Mouse (Mus musculus): ENCODE results near the gene Catsper3.

Catsper3 gene

DNA sequence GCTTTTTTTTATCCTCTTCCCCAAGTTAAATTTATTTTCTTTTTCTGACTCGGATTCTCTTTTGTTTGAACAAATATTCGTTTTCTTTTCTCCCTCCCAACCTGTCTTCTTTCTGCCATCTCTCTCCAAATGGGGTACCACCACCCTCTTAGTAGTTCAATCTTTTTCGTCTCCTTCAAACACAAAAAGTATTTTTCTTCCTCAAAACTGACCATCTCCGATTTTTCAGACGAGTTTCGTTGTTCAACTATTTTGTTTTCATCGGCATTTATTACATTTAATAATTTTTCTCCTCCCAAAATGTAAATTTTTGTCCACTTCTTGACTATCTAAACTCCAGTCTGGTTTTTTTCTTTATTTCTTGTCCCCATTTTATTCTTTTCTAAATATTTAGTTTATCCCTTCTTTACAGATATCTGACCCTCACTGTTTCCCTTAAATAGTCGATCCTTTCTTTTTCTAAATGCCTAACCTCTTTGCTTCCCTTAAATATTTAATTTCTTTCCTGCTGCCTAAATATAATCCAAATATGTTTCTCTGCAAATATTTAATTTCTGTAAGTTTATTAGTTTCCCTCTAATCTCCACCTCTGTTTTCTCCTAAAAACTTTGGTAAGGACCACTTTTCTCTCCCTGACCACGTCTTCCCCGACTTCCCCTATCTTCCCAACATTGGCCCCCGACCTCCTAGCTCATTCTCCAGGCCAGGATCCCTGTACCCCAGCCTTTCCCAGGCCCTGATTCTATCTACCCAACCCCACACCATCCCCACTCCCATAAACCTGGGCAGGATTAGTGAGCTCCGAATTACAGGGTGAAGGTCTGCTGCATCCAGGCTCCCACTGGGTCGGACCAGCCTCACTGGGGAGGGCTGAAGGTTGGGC is 42.7 kb downstream of the Catsper3 start:
- in situ Hi-C loops (cut with MboI) = no loop called here

DNA sequence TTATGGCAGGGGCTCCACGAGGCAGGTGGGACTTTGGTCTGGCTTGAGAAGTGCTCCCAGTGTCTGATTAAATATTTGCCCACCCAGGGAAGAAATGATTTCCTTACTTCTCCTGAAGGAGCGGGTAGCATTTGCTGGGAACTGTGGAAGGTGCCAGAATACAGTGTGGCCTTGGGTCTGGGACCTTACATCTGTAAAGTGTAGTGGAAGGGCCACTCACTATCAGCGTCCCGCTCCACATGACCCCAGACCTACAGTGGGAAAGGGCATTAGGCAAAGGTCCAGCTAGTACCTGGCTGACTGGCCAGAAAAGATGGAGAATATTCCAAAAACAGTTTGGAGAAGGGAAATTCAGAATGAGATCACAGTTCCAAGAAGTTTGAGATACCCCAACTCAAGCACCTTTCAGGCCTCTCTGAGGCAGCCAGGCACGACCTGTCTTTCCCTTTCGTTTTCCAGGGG is 43.3 kb downstream of the Catsper3 start:
- in situ Hi-C loops (cut with MboI) = no loop called here

DNA sequence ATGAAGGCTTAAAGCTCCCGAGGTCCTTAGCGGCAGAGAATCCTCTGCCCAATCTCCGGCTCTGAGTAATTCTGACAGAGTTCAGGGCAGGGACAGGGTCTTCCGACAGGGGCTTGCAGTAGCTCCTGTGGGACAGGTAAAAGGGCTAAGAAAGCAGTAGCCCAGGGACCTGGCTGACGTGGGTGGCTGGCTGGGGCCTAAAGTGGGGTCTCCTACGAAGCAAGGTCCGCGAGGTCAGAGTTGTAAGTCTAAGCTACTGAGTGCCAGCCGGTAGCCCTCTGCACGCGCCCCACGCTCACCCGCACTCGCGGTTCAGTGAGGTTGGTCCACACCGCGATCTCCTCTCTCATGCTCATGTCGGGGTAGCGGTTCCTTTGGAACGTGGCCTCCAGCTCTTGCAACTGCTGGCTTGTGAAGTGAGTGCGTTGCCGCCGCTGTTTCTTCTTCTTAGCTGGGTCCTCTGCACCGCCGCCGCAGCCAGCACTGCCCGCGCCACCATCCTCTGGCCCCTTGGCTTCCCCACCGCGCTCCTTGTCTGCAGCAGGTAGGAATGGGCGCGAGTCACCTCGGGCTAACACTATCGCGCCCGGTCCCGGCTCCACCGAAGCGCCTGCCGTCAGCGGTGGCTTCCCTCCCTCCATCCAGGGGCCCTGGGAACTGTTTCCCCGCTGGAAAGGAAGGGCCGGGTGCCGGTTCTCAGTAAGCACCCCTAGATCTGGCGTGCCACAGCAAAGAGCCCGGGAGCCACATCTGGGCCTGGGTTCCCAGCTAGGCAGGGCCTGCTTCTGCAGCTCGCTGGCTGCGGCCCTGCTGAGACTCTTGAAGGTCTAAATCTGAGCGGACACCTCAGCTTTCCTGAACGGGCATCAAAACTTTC is 44.0 kb downstream of the Catsper3 start:
- in situ Hi-C loops (cut with MboI) = no loop called here

DNA sequence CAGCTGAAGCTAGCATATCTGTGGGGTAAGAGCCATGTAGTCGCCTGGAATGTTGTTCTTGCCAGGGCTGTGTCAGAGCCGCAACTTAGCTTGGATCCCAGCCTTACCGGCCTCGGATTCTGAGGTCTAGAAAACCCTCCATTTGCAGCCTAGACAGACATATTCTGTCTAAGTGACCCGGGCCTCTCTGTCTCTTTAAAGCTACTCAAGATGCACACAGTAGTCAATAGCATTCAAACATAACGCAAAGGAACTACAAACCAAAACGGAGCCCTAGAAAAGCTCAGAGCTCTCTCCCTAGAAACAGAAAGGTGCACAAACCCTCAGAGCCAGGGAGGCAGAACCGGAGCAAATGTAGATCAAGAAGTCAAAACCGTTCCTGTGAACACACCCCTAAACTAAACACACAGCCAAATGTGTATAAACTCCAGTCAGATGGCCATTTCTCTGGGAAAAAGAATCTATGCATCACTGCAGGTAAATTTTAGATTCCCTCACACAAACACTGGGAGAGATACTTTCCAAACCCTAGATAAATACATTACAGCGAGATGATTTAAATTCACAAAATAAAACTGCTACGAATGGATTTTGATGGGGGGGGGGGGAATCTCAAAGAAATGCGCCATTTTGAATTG is 44.8 kb downstream of the Catsper3 start:
- in situ Hi-C loops (cut with MboI) = no loop called here

DNA sequence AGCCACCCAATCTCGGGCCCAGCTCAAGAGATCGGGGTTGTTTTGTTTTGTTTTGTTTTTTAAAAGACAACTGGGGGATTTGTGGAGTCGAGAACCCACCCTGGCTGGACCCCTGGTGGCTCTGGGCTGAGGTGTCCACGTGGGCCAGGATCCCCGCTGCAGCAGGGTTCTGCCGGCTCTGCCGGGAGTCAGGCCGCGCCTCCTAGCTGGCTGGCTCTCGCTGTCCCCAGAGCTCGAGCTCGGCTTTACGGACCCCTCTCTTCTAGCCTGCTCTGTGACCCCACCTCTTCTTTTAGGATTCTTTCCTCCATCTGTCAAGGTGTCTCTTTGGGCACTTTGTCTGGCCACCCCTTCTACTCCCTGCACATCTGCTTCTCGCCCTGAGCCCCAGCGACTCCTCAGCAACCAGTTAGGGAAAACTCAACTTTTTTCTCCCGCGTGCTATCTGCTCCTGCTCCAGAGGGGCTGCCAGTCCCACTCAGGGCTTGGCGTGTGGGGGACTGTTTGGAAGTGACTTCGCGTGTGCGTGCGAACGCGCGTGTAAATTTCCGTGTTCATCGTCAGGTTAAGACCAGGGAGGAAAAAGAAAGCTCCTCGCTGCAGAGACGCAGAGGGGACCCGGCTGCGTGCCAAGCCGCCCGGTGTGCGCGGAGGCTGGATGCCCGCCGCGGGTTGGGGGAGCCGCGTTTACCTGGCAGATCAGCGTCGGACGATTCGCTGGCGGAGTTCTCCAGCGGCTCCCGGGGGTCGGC is 45.9 kb downstream of the Catsper3 start:
- in situ Hi-C loops (cut with MboI) = no loop called here

DNA sequence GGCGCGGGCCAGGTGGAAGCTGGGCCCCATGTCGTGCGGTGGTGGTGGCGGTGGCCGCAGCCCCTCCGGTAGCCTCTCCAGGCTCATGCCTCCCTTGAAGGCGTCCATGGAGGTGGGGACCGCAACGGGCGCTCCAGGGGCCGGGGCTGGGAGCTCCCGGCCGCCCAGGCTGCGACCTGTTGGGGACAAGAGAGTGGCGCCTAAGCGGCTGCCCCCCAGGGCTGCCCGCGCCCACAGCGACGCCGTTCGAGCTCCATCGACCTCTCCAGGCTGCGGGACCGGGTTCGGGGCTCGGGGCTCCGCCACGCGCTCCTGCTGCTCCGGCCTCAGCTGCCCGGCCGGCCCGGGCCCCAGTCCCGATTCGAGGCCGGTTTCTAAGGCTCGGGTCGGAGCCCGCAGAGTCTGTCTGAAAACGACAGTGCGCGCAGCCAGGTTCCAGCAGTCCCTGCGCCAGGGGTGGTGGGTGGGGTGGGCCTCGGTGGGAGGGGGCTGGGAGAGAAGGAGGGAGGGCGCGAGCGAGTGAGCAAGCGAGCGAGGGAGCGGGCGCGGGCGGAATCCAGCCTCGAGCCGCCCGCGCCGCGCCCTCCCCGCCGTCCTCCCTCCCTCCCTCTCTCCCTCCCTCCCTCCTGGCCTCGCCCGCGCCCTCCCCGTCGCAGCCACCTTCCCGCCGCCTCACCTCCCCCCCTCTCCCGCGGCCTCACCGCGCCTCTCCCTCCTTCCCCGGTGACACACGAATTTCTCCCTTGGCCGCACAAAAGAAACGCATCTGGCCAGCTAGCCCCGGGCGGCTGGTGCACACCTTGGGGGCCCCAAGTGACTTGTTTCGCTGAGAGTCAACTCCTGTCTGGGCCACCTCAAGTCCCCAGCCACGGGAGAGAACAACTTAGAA is 46.7 kb downstream of the Catsper3 start:
- in situ Hi-C loops (cut with MboI) = no loop called here

DNA sequence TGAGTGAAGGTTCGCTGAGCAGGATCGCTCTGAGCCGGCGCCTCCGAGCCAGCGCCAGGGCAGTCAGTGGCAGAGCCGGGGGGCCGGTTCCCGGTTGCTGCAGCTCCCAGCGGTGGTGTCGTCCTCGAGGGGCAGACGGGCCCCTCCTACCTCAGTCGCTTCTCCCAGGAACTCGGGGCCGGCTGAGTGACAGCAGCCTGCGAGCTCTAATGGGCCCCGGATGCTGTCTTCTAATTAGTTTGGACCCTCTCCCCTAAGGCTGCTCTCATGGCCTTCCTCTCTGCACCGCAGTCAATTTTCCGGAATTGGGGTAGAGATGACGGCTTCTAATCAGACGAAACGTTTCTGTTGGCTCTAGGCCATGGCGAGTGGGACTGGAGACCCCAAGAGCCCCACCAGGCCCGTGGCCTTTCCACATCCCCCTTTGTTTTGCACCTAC is 47.4 kb downstream of the Catsper3 start:
- in situ Hi-C loops (cut with MboI) = no loop called here

DNA sequence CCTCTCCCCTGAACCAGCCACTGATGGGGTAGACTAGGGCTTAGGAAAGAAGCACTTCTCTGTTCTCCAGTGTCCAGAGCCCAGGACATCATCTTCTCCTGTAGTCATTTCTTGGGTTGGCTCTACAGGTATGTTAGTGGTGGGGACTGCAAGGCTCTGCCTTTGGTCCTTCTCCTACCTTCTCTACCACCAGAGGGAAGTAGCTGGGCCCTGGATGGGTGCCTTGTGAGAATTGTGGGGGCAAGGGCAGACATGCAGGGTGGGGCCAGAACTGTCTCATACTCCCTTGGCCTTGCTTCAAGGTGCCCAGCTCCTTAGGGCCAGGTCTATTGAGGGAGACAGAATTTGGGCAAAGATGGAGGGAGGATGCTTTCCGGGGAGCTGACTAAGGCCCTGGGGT is 48.2 kb downstream of the Catsper3 start:
- in situ Hi-C loops (cut with MboI) = no loop called here

DNA sequence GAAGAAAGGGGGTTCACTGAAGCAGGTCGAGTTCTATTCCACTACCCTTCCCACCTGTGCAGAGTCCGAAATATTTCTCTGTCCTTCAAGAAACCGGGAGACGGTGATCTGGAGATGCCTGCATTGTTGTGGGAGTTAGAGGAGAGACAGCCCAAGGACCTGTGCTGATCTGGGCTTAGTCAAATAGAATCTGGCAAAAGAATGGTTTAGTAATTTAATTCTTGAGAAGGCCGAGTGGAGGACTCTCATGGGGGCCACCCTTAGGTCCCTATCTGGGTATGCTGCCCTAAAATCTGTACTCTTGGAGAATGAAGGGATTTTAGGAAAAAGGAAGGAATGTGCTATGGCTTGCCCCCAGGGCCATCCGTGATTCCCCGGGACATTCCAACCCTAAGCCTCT is 49.6 kb downstream of the Catsper3 start:
- in situ Hi-C loops (cut with MboI) = no loop called here

DNA sequence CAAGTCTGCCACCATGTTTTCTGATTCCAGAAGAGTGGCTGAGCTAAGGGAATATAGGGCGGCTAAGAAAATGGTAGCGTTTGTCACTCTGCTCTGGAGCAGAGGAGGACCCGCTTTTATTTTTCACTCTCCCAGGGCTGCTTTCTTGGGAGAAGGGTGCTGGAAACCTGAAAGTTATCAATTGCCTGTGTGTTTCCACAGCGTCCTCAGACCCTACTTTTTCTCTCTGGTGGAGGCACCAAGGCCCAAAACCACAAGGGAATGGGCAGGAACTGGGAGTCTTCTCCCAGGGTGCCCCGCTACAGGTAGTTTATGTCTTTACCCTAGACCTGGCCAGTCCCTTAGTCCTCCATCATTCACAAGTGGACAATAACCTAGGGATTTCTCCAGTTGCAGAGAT is 50.3 kb downstream of the Catsper3 start:
- in situ Hi-C loops (cut with MboI) = no loop called here

DNA sequence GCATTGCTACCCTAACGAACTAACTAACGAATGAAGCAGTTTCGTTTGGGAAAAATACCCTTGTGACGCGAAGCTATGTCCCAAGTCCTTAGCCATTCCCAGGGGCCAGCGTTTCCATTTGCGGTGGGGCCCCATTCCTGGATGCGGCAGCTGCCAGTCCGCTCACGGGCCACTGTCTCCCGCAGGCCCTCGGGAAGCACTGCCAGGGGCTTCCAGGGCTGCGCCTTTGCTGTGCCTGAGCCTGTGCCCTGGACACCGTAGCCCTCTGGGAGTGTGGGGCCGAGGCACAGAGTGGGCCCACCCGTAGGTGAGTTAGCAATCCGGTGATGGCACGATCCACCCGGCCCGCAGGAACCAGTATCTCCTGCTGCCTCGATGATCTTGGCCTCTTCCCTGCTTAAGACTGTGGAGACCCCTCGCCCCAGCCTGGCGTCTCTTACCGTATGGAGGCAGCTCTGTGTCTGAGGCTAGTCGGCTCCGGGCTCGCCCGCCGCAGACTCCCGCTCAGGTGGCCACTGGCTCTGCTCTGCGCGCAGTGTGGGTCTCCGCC is 51.3 kb downstream of the Catsper3 start:
- in situ Hi-C loops (cut with MboI) = no loop called here

DNA sequence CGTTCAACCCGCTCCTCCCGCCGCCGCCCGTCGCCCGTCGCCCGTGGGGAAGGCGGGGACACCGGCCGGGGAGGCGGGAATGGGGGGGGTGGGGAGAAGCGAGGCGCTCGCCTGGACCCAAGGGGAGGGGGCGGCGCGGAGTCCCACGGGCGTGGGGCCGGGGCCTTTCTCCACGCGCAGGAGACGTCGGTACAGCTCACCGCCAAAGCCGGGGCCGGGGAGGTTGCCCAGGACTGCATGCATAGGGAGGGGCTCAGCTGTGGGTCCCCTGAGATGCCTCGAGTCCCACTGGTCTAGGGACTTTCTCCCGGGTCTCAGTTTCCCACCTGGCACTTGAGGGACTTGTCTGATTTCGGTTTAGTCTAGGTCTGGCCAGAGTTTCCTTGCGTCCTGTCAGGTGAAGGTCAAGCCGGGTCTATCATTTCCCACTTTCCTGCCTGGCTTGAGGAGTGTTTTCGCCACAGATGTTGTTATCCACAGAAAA is 51.8 kb downstream of the Catsper3 start, which contains the start of gene Pitx1:
Pitx1 (minus strand) TSS at position 51 of the 484 bp plus-strand sequence.
- in situ Hi-C loops (cut with MboI) = no loop called here

DNA sequence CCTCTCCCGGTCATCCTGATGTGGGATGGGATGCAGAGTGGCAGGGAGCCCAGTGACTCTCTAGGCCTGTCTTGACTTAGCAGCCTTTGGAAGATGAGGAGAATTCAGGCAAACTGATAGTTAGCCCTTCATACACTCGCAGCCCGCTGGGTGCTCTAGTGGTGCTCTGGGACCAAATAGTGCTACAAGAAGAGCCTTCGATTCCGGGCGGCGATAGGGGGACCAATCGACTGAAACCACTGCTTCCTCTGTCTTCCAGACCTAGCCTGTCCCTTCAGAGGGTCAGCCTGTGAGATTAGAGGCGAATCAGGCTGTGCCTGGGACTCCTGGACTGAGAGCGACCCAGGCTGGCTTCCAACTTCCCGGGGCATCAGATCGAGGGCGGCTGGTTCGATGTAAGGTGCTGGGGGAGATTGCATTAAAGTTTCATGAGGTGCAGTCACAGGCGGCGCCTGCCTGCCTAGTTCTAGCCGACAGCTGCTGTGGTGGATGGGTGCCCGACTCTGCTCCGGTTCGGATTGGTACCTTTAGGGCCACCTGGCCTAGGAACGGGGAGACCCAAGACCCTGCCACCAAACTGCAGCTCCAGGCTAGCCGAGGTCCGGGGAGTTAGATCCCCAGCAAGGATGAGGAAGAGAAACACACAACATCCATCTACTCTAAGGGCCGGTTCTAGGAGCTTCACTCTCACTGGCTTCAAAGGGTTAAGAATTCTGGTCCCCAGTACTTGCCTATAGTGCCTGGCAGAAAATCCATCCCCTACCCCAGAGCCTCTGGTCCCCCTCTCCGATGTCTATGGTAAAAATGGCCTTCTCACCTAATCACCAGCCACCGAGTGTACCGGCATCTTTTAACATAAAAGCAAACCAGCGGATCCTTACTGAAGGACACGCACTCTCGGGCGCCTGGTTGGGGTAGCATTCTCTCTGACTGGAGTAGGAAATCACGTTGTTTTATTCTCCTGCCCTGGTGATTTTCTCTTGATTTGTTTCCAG is 52.7 kb downstream of the Catsper3 start:
- in situ Hi-C loops (cut with MboI) = no loop called here

DNA sequence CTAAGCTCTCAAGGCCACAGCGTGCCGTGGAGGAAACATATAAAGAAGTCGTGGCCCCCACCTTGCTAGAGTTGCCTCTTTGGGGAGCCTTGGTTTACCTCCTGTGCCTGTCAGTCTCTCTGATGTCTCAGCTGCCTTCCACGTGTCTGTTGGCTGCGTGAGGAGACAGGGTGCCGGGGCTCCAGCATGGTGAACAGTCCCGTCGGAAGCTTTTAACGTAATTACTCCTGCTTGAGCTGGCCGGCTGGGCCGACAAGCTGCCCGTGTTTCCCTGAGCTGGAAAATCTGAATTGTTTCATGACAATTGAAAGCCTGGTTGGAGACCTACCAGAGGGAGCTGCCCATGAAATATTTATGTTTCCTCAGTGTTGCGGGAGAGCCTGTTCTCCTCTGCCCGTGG is 55.9 kb downstream of the Catsper3 start:
- in situ Hi-C loops (cut with MboI) = no loop called here

DNA sequence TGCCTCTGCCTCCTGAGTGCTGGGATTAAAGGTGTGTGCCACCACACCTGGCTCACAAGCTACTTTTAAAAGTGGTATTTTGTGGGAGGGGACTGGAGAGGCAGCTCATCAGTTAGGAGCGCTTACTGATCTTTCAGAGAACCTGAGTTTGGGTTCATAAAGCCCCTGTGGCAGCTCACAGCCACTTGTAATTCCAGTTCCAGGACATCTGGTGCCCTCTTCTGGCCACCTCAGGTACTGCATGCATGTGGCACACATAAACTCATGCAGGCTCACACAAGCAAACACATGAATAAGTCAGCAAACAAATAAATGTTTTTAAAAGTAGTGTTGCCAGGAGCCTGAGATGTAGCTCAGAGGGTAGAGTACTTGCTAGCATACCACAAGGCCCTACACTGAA is 59.3 kb downstream of the Catsper3 start:
- in situ Hi-C loops (cut with MboI) = no loop called here

DNA sequence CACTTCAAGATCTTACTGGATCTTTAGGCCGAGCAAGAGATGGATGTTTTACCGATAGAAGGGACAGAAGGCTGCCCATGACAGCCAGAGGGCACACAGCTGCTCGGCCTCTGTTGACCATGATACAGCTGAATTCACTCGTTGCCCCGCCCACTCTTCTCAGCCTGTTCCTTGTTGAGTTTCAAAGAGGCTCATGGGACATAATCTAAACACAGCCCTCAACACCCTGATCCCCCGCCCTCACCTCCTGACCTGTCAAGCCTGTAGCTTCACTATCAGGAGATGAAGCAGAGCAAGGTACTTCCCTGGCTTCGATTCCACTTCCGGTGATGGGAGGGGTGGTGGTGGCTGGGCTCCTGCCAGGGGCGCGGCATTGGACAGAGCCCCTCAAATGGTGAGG is 63.4 kb downstream of the Catsper3 start:
- in situ Hi-C loops (cut with MboI) = no loop called here

DNA sequence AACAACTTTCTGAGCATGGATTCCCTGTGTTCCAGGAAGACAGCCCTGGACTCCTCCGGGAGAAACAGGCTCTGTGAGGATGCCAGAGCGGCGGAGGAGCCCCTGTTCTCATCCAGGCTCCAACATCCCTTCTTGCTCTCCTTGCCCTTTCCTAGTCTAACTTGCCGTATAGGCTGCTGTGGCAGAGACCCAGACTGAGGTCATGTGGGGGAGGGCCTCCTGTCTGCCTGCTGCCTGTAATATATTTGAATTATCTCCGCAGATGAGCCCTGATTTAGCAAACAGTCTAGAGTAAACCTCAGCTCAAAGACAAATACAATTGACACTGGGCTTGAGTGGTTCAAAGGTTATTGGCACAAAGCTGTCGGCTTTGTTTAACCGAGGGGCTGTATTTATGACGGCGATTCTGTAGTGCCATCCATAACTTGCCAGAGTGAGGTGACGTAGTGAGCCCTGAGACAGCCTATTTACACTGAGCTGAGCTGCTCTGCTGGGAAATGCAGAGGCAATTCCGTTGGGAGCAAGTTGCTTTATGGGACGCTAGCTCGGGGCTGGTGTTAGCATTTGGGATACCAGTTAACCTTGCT is 64.3 kb downstream of the Catsper3 start:
- in situ Hi-C loops (cut with MboI) = no loop called here

DNA sequence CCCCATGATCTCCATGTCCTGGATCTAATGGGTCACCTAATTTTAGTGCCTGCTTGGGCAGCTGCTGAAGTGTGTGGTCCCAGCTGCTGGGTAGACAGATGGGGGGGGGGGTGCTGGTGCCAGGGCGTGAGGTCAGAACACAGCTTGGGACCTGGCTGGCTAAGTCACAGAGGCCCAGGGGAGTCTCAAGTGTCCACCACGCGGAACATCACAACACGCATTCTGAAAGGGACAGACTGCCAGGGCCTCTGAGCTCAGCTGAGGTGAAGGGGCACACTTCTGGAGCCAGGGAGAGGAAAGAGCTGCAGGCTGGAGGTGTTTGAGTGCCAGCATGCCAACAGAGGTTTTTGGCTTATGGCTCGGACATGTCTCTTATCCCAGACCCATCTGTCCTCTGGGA is 66.4 kb downstream of the Catsper3 start:
- in situ Hi-C loops (cut with MboI) = no loop called here

Data from mature B cell (primary cell).